Mouse (Mus musculus) granulocyte monocyte progenitor cell, adult 5-6 weeks (primary cell): Measurements from ENCODE around the gene Col8a1. TPM values are rescaled to one million over a fixed set of nuclear protein-coding genes. Genes with fewer than 3 reads are reported as not detected.

ENCODE experiments used
- ATAC-seq: replicated peaks from 2 replicates; pipeline ENCODE4 v1.8.0; 2016; ENCODE audit warnings: mild to moderate bottlenecking, moderate TSS enrichment, inconsistent platforms; ENCODE audit not compliant: poor library complexity, severe bottlenecking
- total RNA-seq, 2 experiments: library from RNA; stranded (forward) in 1 of 2; stranded (reverse) in 1 of 2; fragments of 200-712, 200-1000 nt in 1 of 2; fragments of >200 nt in 1 of 2; fragmentation: Nextera tagmentation in 1 of 2; gene quantifications; 2 replicates each; pipeline ENCODE4 v1.2.3; 2014 to 2017

The Col8a1 gene
- not detected in 2 replicates for total RNA-seq (2014; fragmentation: Nextera tagmentation)
- not detected in 2 replicates for total RNA-seq (2017)

DNA sequence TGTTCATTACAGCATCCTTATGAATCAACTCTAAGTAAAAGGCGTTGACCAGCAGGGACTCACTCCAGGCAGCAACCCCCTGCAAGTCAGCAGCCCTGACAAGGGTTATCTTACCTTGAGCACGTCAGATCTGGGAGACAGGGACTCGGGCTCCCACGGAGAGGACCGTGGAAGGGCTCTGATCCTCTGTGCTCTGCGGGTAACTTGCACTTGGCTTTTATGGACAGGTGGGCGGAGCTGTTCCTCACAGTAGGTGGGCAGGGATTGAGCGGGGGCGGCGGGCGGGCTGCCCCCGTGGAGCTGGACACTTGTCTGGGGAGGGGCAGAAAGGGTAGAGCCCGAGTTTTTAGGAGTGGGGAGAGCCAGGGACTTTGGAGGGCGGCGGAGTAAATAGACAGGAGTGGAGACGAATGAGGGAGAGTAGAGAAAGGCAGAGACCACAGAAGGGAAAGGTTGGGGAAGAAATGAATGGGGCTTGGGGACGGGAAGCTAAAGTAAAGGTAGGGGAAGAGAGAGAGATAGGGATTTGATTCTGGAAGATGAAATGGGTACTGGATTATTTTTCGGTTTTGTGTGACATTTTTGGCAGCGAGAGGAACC lies at the start of gene Col8a1:
TSS of gene Col8a1 (minus strand) at position 212 of the 600 bp plus-strand sequence.
- ATAC-seq: no peak

DNA sequence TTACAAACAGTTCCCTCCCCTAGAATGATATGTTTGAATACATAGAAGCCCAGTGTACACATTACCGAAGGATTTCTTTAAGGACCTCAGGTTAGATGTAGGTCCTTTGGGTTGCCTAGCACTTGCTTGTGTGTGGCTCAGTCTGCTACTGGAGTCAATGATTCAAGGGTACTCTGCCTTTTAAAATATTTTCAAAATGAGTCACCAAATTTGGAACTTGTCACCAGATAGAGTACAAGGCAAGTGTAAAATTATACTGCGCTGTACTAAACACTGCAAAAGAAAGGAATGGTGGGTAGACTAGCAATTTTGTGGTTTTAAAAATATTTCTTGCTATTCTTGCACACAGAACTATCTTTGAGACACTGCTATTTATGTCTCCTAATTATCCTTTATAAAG lies 47.3 kb upstream of the Col8a1 start:
- no peak for ATAC-seq

GRCm38 (mm10) chr16:57796321-57796720 lies 41.8 kb upstream of the Col8a1 start:
- no peak for ATAC-seq

- no peak for ATAC-seq
These were observed 24.5 kb upstream of the Col8a1 start for GRCm38 (mm10) chr16:57779011-57779410.

- no peak for ATAC-seq
These were observed 11.1 kb upstream of the Col8a1 start for GRCm38 (mm10) chr16:57765615-57766014.

- ATAC-seq: no peak
These were observed 5.3 kb upstream of the Col8a1 start for GRCm38 (mm10) chr16:57759862-57760261.

DNA sequence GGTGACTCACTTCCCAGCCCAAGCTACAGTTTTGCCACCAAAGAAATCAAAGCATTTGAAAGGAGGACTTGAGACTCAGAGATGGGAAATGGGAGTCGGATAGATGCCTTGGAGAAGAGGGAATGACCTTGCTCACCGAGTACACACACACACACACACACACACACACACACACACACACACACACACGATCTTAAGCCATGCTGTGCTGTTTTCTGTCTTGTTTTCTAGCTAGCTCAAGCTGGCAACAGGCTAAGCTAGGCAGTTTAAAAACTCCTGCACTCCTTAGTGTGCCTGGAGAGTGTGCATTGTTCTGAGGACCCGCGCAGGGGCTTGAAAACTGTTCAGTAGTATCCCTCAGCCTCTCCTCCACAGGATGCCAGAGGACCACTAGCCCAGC lies 1.2 kb upstream of the Col8a1 start:
- ATAC-seq: no peak

DNA sequence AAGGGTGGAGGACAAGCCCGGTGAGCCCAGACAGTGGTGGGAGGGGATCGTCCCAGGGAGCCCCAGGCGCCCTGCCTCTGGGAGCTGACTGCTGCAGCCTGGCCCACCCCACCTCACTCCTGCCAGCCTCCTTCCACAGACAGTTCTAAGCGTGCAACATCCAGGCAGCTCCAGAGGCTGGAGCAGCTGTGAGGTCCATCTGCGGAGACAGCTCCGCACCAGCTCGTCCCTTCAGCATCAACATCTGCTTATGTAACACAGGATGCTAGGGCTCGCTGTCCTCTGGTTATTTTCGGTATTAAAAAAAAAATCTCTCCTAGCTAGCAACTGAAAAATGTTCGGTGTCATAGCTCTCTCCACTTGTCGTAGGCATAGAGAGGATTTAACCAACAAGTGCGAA lies 704 bp upstream of the Col8a1 start:
- ATAC-seq: no peak

DNA sequence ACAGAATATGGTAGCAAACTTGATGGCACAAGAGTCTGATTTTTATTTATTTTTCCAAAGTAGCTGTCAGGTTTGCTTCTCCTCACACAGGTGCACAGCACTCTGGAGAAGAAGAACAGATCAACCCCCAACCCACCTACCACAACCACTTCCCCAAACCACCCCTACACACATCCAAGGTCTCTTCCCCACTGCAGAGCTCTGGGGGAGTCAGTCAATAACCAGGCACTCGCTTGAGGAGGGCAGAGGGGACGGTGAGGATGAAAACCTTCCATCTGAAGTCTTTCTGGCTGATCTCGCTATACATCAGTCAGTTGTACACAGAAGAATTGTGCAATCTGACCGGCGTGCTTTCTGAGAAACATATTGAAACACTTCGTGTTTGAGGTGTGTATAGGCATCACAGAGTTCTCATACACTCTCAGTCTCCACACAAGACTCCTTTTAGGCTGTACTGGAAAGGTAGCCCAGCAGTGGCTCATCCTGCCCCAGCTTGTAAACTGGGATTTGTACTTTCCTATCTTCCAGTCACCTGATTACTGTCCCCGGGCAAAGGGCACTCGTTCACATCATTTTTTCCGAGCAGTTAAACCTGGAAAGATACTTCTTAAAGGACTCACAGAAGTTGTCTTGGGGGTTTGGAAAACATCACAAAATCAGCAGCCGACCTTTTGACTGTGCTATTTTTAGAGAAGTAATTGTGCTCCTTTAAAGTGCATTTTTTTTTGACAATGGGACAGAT lies 827 bp downstream of the Col8a1 start:
- ATAC-seq: no peak

DNA sequence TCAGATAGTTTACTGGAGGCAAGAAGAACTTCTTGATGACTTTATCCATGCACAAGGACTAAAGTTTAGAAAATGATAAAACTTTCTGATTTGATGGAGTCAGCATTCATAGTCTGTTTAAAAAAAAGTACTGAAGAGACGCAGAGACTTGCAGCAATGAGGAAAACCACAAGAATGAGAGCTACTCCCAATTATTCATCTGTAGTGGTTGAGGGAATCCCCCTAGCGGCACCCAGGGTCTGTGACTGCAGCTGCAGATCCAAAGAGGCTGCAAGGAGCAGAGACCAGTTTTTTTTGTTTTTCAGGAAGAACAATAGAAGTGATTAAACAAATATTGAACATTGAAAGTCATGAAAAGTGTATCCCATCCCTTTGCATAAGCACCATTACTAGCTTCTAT lies 4.0 kb downstream of the Col8a1 start:
- no peak for ATAC-seq

GRCm38 (mm10) chr16:57748093-57748492 lies 6.4 kb downstream of the Col8a1 start:
- no peak for ATAC-seq

DNA sequence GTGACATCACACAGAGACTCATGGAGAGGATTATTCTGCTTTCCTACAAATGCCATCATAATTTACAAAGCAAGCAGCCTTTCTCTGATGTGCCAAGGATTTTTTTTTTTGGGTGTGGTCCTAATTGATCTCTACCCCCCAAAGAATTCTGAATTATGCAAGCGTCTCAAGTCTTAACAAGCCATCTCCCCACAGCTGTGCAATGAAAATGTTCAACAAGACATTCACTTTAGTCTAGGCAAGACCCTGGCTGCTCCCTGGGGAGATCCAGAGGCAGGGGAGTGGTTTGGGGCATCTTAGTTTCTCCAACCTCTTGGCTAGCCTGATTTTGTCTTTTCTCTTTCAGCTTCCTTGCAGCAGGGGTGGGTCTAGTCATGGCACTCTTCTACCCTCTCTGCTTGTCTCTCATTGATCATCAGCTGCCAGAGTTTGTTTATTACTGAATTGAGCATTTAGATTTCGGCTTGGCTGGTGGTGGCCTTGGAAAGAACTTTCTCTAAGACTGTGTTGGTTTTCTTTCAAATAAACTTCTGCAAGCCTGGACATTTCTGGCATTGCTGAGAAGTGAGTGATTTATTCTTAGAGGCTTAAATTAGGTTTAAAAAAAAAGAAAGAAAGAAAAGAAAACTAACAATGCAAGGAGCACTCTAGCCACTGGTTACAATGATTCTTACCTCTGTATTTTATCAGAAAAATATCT lies 7.0 kb downstream of the Col8a1 start:
- no peak for ATAC-seq

DNA sequence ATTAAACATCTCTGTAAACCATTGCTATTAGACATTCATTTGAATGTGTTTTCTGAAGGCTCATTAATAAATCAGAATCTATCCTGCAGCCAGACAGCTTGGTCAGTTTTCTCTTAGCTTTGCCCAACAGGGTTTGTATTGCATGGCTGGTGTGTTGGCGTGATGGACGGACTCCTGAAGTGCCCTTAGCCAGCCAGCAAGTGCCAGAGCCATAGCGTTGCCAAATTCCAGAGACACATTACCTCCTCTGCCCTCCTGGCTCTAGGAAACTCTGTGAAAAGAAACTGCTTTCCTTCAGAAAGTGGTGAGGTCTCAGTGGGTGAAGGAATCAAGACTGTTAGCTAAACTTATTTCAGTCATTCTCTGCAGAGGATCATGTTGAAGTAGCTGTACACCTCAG lies 14.4 kb downstream of the Col8a1 start:
- no peak for ATAC-seq

GRCm38 (mm10) chr16:57734942-57735341 lies 19.6 kb downstream of the Col8a1 start:
- no peak for ATAC-seq

DNA sequence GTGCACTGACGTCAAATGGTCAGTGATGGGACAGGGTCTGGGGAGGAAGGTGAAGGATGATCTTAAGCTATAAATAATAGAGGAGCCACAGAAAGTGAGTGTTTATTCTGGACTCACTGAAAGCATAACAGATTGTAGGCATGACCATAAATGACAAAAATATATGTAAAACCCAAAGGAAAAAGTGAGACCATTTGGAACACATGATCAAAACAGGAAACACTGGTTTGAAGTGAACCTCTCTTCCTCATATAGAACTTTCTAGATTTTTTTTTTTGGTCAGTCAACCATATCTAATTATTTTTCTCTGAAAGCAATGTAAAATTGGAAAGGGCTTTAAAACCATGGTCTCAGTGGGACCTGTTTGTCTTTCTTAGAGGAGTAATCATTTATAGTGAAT lies 21.0 kb downstream of the Col8a1 start:
- ATAC-seq: no peak

DNA sequence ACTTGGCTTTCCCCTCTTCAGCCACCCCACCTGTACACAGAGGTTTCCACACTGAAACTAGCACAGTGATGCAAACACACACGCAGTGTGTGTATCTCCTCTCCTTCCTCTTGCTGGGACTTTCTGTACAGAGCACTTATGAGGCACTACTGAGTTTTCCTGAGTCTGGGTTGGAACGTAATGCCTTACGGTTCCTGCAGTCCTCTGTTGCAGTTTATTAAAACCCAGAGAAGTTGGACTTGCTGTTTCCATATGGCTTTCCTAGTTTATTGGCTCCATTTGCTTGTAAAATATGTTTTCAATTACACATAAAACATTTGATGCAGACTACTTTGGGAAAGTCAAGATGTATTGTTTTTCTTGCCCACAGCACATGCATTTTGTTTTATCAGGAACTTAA lies 21.4 kb downstream of the Col8a1 start:
- no peak for ATAC-seq

- ATAC-seq: no peak
These were observed 29.6 kb downstream of the Col8a1 start for GRCm38 (mm10) chr16:57724978-57725377.

DNA sequence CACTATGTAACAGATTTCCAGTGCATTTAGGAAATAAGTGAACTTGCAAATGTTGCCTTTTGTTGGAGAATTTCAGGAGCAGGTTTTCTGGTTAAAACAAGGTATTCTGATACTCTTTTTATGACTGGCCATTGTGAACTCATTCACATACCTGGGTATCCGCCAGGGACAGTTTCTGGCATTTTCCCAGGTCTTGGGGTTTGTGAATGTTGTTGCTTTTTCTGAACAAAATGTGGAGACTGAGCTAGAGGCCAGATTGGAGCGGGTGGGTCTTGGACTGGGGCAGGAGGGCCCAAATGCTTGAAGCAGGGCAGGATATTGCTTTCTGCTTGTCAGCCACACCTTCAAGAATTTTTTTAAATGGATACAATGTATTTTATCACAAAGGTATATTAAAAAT lies 35.6 kb downstream of the Col8a1 start:
- no peak for ATAC-seq

DNA sequence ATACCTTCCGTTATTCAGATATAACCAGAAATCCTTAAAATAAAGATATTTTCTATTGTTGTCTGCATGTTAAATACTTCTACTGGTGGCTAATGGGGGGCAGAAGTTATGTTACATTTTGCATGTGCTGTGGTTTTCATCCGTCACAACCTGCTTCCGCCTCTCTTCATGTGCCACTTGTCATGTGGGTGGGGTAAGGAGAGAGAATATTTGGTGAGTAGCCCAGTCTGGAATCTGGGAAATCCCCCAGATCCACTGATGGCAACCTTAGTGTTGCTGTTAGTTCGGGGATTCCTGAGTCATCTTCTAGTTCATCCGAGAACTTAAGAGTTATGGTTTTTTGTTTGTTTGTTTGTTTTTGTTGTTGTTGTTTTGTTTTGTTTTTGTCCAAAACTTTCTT lies 55.8 kb downstream of the Col8a1 start:
- ATAC-seq: no peak

DNA sequence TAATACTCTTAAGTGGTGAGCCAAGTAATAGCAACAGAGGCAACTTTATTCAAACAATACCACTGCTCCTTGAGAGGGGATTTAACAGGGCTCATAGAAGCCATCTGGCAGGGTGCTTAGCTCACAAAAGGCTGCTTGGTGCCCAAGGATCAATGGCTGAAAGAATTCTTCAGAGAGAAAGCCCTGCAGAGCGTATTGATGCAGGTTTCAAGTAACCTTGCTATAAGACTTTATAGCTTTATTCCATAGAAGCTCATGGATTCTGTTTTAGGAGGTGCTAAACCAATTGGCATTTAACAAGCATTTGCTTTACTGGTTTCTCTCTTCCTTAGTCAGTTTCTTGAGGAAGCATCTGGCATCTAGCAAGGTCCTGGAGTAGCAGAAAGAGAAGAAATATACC lies 59.8 kb downstream of the Col8a1 start:
- ATAC-seq: no peak

DNA sequence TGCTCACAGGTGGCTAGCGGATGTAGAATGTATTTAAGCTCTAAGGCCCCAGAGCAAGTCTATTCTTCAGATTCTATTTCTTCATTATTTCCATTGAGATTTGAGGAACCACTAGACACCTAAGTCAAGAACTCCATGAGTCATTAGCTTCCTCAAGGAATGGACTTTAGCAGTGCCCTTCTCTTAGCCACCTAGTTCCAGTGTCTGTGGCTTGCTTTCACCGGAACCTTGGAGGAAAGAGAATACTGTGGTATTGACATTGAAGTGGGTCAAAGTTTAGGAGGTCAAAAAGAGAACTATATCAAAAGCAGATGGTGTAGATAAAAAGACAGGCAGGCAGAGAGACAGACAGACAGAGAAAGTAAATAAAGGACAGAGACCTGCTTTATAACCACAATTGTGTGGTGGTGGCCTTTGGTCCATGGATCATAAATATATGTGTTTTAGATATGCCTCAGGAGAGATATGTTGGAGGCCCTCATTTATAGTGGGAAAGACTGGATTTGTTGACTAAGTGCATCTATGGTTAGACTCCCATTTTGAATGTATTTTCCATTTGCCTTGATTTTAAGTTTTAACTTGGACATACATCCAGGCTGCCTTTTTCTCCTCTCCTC lies 60.5 kb downstream of the Col8a1 start:
- no peak for ATAC-seq
